Mouse (Mus musculus): ENCODE results near the gene Ttll1. TPM values are rescaled to one million over a fixed set of nuclear protein-coding genes. Genes with fewer than 3 reads are reported as not detected.
"Not testable (repeated sequence)": the region's sequence is repeated elsewhere in the genome, so short reads cannot be mapped to it uniquely, and the experiment has no call there.

The Ttll1 gene
- polyA plus RNA-seq, 1 experiment from 2014 or later, result 37.0 TPM

- Histone ChIP-seq H3K9ac (ENCODE audit: low read depth, low read length) (no peak overlapping the region), H3K4me2 (replicated peaks; ENCODE audit: low read depth, low read length) (no peak overlapping the region)
- WGBS, result 73% methylated on average over 5 of the region's 5 CpGs
Observed at GRCm38 (mm10) chr15:83515018-83515417, 4.3 kb upstream of the Ttll1 start.

GRCm38 (mm10) chr15:83512489-83513281 is 2.0 kb upstream of the Ttll1 start:
- ATAC-seq (ENCODE audit: low FRiP score) (no peak), DNase-seq (ENCODE audit: low spot score) (no peak)
- Histone ChIP-seq H3K4me3 (ENCODE audit: low read depth, low read length) (no peak overlapping the region), H3K4me2 (replicated peaks; ENCODE audit: low read depth, low read length) (no peak overlapping the region), H3K4me1 (replicated peaks; ENCODE audit: control insufficient read depth, insufficient read depth, low read length) (no peaks in the 10 kb centered on the region), H3K36me3 (ENCODE audit: control insufficient read depth, insufficient read depth, low read length) (no peaks in the 10 kb centered on the region), H3K9me3 (ENCODE audit: control insufficient read depth, low read length) (no peaks in the 10 kb centered on the region), H3K9ac (ENCODE audit: low read depth, low read length) (no peak overlapping the region), H3K27me3 (ENCODE audit: control insufficient read depth, insufficient read depth, low read length) (no peaks in the 10 kb centered on the region), H3K27ac (ENCODE audit: low read depth, low read length) (no peak overlapping the region)
- WGBS, result 84% methylated on average over 13 of the region's 13 CpGs

More at GRCm38 (mm10) chr15:83515018-83515417, 4.3 kb upstream of the Ttll1 start:
- DNase-seq (ENCODE audit: low spot score) (no peak), ATAC-seq (ENCODE audit: low FRiP score) (no peak)
- H3K36me3 ChIP-seq (ENCODE audit: control insufficient read depth, insufficient read depth, low read length), result no peaks in the 10 kb centered on the region
- H3K4me1 ChIP-seq (replicated peaks; ENCODE audit: control insufficient read depth, insufficient read depth, low read length), result no peaks in the 10 kb centered on the region
- H3K27ac ChIP-seq (ENCODE audit: low read depth, low read length), result no peak overlapping the region
- H3K9me3 ChIP-seq (ENCODE audit: control insufficient read depth, low read length), result no peaks in the 10 kb centered on the region
- no peak overlapping the region for H3K4me3 ChIP-seq (ENCODE audit: low read depth, low read length)
- H3K27me3 ChIP-seq (ENCODE audit: control insufficient read depth, insufficient read depth, low read length), result no peaks in the 10 kb centered on the region

GRCm38 (mm10) chr15:83509950-83510804 is 516 bp downstream of the Ttll1 start:
- peak overlapping the region; percentile 86 for H3K27ac ChIP-seq (ENCODE audit: low read depth, low read length)
- no peaks in the 10 kb centered on the region for H3K9me3 ChIP-seq (ENCODE audit: control insufficient read depth, low read length)
- H3K9ac ChIP-seq (ENCODE audit: low read depth, low read length), result peak overlapping the region; percentile 62
- DNase-seq (ENCODE audit: low spot score) (peak; percentile 13), ATAC-seq (ENCODE audit: low FRiP score) (peak; percentile 86)
- 25% methylated on average over 17 of the region's 17 CpGs for WGBS
- no peaks in the 10 kb centered on the region for H3K27me3 ChIP-seq (ENCODE audit: control insufficient read depth, insufficient read depth, low read length)
- H3K4me2 ChIP-seq (replicated peaks; ENCODE audit: low read depth, low read length), result peak overlapping the region; percentile 60
- H3K4me3 ChIP-seq (ENCODE audit: low read depth, low read length), result peak overlapping the region; percentile 60
- no peaks in the 10 kb centered on the region for H3K36me3 ChIP-seq (ENCODE audit: control insufficient read depth, insufficient read depth, low read length)
- no peaks in the 10 kb centered on the region for H3K4me1 ChIP-seq (replicated peaks; ENCODE audit: control insufficient read depth, insufficient read depth, low read length)

- not testable (repeated sequence) for H3K9me3 ChIP-seq (ENCODE audit: control insufficient read depth, low read length); H3K27me3 ChIP-seq (ENCODE audit: control insufficient read depth, insufficient read depth, low read length); H3K4me3 ChIP-seq (ENCODE audit: low read depth, low read length); H3K27ac ChIP-seq (ENCODE audit: low read depth, low read length); H3K9ac ChIP-seq (ENCODE audit: low read depth, low read length); H3K4me2 ChIP-seq (replicated peaks; ENCODE audit: low read depth, low read length); H3K4me1 ChIP-seq (replicated peaks; ENCODE audit: control insufficient read depth, insufficient read depth, low read length); H3K36me3 ChIP-seq (ENCODE audit: control insufficient read depth, insufficient read depth, low read length); ATAC-seq (ENCODE audit: low FRiP score); DNase-seq (ENCODE audit: low spot score)
- 70% methylated on average over 6 of the region's 6 CpGs for WGBS
Observed at GRCm38 (mm10) chr15:83501483-83501882, 9.2 kb downstream of the Ttll1 start.

- Histone ChIP-seq H3K27ac (ENCODE audit: low read depth, low read length) (no peak overlapping the region), H3K36me3 (ENCODE audit: control insufficient read depth, insufficient read depth, low read length) (0 out of 2 replicates have a peak, but pooled peaks cover 2% of the 10 kb centered on the region), H3K9ac (ENCODE audit: low read depth, low read length) (no peak overlapping the region), H3K9me3 (ENCODE audit: control insufficient read depth, low read length) (no peaks in the 10 kb centered on the region), H3K4me3 (ENCODE audit: low read depth, low read length) (no peak overlapping the region), H3K4me1 (replicated peaks; ENCODE audit: control insufficient read depth, insufficient read depth, low read length) (no peaks in the 10 kb centered on the region), H3K27me3 (ENCODE audit: control insufficient read depth, insufficient read depth, low read length) (no peaks in the 10 kb centered on the region), H3K4me2 (replicated peaks; ENCODE audit: low read depth, low read length) (no peak overlapping the region)
- 52% methylated on average over 3 of the region's 3 CpGs for WGBS
- DNase-seq (ENCODE audit: low spot score) (no peak), ATAC-seq (ENCODE audit: low FRiP score) (no peak)
Observed at GRCm38 (mm10) chr15:83500352-83500751, 10.3 kb downstream of the Ttll1 start.

GRCm38 (mm10) chr15:83499211-83499755 is 11.4 kb downstream of the Ttll1 start:
- no peaks in the 10 kb centered on the region for H3K9me3 ChIP-seq (ENCODE audit: control insufficient read depth, low read length)
- H3K4me2 ChIP-seq (replicated peaks; ENCODE audit: low read depth, low read length), result no peak overlapping the region
- 91% methylated on average over 10 of the region's 10 CpGs for WGBS
- no peaks in the 10 kb centered on the region for H3K27me3 ChIP-seq (ENCODE audit: control insufficient read depth, insufficient read depth, low read length)
- H3K36me3 ChIP-seq (ENCODE audit: control insufficient read depth, insufficient read depth, low read length), result 0 out of 2 replicates have a peak, but pooled peaks cover 2% of the 10 kb centered on the region
- H3K9ac ChIP-seq (ENCODE audit: low read depth, low read length), result no peak overlapping the region
- ATAC-seq (ENCODE audit: low FRiP score), result no peak
- no peaks in the 10 kb centered on the region for H3K4me1 ChIP-seq (replicated peaks; ENCODE audit: control insufficient read depth, insufficient read depth, low read length)
- DNase-seq (ENCODE audit: low spot score), result no peak
- no peak overlapping the region for H3K4me3 ChIP-seq (ENCODE audit: low read depth, low read length)
- no peak overlapping the region for H3K27ac ChIP-seq (ENCODE audit: low read depth, low read length)

- H3K27ac ChIP-seq (ENCODE audit: low read depth, low read length), result no peak overlapping the region
- no peak overlapping the region for H3K9ac ChIP-seq (ENCODE audit: low read depth, low read length)
- no peaks in the 10 kb centered on the region for H3K27me3 ChIP-seq (ENCODE audit: control insufficient read depth, insufficient read depth, low read length)
- H3K9me3 ChIP-seq (ENCODE audit: control insufficient read depth, low read length), result no peaks in the 10 kb centered on the region
- WGBS, result 91% methylated on average over 6 of the region's 6 CpGs
- no peaks in the 10 kb centered on the region for H3K4me1 ChIP-seq (replicated peaks; ENCODE audit: control insufficient read depth, insufficient read depth, low read length)
- no peak for DNase-seq (ENCODE audit: low spot score)
- 0 out of 2 replicates have a peak, but pooled peaks cover 2% of the 10 kb centered on the region for H3K36me3 ChIP-seq (ENCODE audit: control insufficient read depth, insufficient read depth, low read length)
- no peak overlapping the region for H3K4me3 ChIP-seq (ENCODE audit: low read depth, low read length)
- no peak for ATAC-seq (ENCODE audit: low FRiP score)
- H3K4me2 ChIP-seq (replicated peaks; ENCODE audit: low read depth, low read length), result no peak overlapping the region
Observed at GRCm38 (mm10) chr15:83497299-83497698, 13.4 kb downstream of the Ttll1 start.

GRCm38 (mm10) chr15:83495787-83496367 is 14.8 kb downstream of the Ttll1 start:
- 71% methylated on average over 22 of the region's 22 CpGs for WGBS
- Histone ChIP-seq H3K36me3 (ENCODE audit: control insufficient read depth, insufficient read depth, low read length) (0 out of 2 replicates have a peak, but pooled peaks cover 2% of the 10 kb centered on the region), H3K9ac (ENCODE audit: low read depth, low read length) (no peak overlapping the region), H3K27ac (ENCODE audit: low read depth, low read length) (no peak overlapping the region), H3K4me3 (ENCODE audit: low read depth, low read length) (no peak overlapping the region), H3K27me3 (ENCODE audit: control insufficient read depth, insufficient read depth, low read length) (no peaks in the 10 kb centered on the region), H3K4me1 (replicated peaks; ENCODE audit: control insufficient read depth, insufficient read depth, low read length) (no peaks in the 10 kb centered on the region), H3K9me3 (ENCODE audit: control insufficient read depth, low read length) (no peaks in the 10 kb centered on the region), H3K4me2 (replicated peaks; ENCODE audit: low read depth, low read length) (no peak overlapping the region)
- DNase-seq (ENCODE audit: low spot score) (no peak), ATAC-seq (ENCODE audit: low FRiP score) (no peak)
